Mouse (Mus musculus) forebrain, embryonic 12.5 days (tissue): Measurements from ENCODE around the gene Camk2g. TPM values are rescaled to one million over a fixed set of nuclear protein-coding genes. Genes with fewer than 3 reads are reported as not detected.

Experiments used
- ATAC-seq: fragments of 200-750 bp; cut with Nextera tagmentation; 2 replicates; pipeline ENCODE4 v1.8.0; 2017; ENCODE audit warnings: moderate TSS enrichment; ENCODE audit not compliant: low FRiP score
- H3K27ac ChIP-seq: fragments of 300-500 bp; sonication (generic); 2 replicates; pipeline ENCODE4 v1.5.1; 2016; ENCODE audit warnings: mild to moderate bottlenecking
- H3K27me3 ChIP-seq: fragments of 300-500 bp; sonication (generic); 2 replicates; pipeline ENCODE4 v1.6.1; 2016; ENCODE audit warnings: mild to moderate bottlenecking
- H3K36me3 ChIP-seq: fragments of 300-500 bp; sonication (generic); replicated peaks from 2 replicates; pipeline ENCODE4 v1.6.1; 2016; ENCODE audit warnings: mild to moderate bottlenecking
- H3K4me1 ChIP-seq: fragments of 300-500 bp; sonication (generic); 2 replicates; pipeline ENCODE4 v1.6.1; 2016
- H3K4me2 ChIP-seq: fragments of 300-500 bp; sonication (generic); 2 replicates; pipeline ENCODE4 v1.6.1; 2016; ENCODE audit warnings: mild to moderate bottlenecking, moderate library complexity
- H3K4me3 ChIP-seq: fragments of 300-500 bp; sonication (generic); replicated peaks from 2 replicates; pipeline ENCODE4 v1.5.1; 2016; ENCODE audit warnings: mild to moderate bottlenecking
- H3K9ac ChIP-seq: fragments of 300-500 bp; sonication (generic); 2 replicates; pipeline ENCODE4 v1.6.1; 2016; ENCODE audit warnings: mild to moderate bottlenecking
- H3K9me3 ChIP-seq: fragments of 300-500 bp; sonication (generic); 2 replicates; pipeline ENCODE4 v1.6.1; 2016
- WGBS: fragments of 180-500 bp; shearing (Covaris S2); methylation state at CpG from one replicate; pipeline ENCODE4 v1.1.7; 2016; 5-methylcytosine and 5-hydroxymethylcytosine counted together
- microRNA-seq: library from miRNA; unstranded; fragments of <30 nt; microRNA quantifications from one replicate; pipeline ENCODE4, GENCODE M21; 2017
- polyA plus RNA-seq: library from polyadenylated mRNA; unstranded; fragments of >200 nt; fragmentation: Nextera tagmentation; extraction: Ambion mirVana; gene quantifications from 2 replicates; pipeline ENCODE4 v1.2.1, GENCODE M21; 2016

The Camk2g gene
- polyA plus RNA-seq, 1 experiment from 2014 or later = 60.4 TPM

DNA sequence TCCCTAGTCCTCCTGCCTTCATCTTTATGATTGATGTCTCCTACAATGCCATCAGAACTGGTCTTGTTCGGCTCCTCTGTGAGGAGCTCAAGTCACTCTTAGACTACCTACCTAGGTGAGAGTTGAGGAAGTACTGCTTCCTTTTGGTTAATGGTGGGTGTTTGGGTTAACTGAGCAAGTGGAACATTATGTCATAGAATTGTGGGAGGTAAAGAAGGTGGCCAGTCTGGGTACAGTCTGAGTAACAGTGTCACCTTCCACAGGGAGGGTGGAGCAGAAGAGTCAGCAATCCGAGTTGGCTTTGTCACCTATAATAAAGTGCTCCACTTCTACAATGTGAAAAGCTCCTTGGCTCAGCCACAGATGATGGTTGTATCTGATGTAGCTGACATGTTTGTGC lies 104.9 kb downstream of the Camk2g start:
- no peak for ATAC-seq
- 91% methylated on average over 2 of the region's 2 CpGs for WGBS
- peaks cover 98% of the 10 kb centered on the region for H3K36me3 ChIP-seq

DNA sequence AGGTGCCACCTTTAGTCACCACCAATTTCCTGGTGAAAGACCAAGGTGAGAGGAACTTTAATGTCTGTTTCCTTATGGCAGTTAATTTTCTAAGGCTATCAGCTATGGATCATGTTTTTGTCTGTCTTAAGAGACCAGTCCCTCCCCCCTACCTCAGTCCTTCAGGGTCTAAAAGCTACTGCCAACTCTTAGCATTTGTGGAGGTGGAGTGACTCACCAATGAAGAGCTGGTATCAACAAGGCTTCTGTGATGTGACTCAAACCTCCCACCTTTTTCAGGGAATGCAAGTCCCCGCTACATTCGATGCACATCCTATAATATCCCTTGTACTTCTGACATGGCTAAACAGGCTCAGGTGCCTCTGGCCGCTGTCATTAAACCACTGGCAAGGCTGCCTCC lies 107.3 kb downstream of the Camk2g start:
- WGBS = 97% methylated on average over 3 of the region's 3 CpGs
- no peak overlapping the region for H3K4me3 ChIP-seq
- no peaks in the 10 kb centered on the region for H3K9me3 ChIP-seq
- H3K4me2 ChIP-seq = no peak overlapping the region
- no peak overlapping the region for H3K27ac ChIP-seq
- H3K27me3 ChIP-seq = no peaks in the 10 kb centered on the region
- no peaks in the 10 kb centered on the region for H3K4me1 ChIP-seq
- H3K36me3 ChIP-seq = peaks cover 99% of the 10 kb centered on the region
- no peak overlapping the region for H3K9ac ChIP-seq
- no peak for ATAC-seq

More for the DNA sequence above, 104.9 kb downstream of the Camk2g start:
- Histone ChIP-seq H3K27me3 (no peaks in the 10 kb centered on the region), H3K9ac (no peak overlapping the region), H3K9me3 (no peaks in the 10 kb centered on the region), H3K4me3 (no peak overlapping the region), H3K4me2 (no peak overlapping the region), H3K4me1 (no peaks in the 10 kb centered on the region), H3K27ac (no peak overlapping the region)

Small RNAs within 50 kb of the gene (microRNA-seq; reads per million reads assigned to microRNA genes)
- 2.7 reads per million, percentile 4 among the genes with 10 or more reads in this experiment for gene Mir6946

Other genes with a start within 250 kb of the Camk2g start
- gene Ppp3cb, start 247.5 kb downstream of the Camk2g start, polyA plus RNA-seq = 72.0 and 79.5 TPM in 2 replicates
- 15.8 and 18.9 TPM in 2 replicates for gene Usp54, start 153.0 kb downstream of the Camk2g start, polyA plus RNA-seq
- gene Myoz1, start 137.5 kb downstream of the Camk2g start, polyA plus RNA-seq = not detected in 2 replicates
- gene Synpo2l, start 125.7 kb downstream of the Camk2g start, polyA plus RNA-seq = 0.24 and 0.50 TPM in 2 replicates
- 87.6 and 94.8 TPM in 2 replicates for gene Sec24c, start 119.8 kb downstream of the Camk2g start, polyA plus RNA-seq
- 20.5 and 23.3 TPM in 2 replicates for gene Fut11, start 99.1 kb downstream of the Camk2g start, polyA plus RNA-seq
- gene Chchd1, start 91.1 kb downstream of the Camk2g start, polyA plus RNA-seq = 268 and 275 TPM in 2 replicates
- 46.0 and 46.5 TPM in 2 replicates for gene Zswim8, start 86.5 kb downstream of the Camk2g start, polyA plus RNA-seq
- gene Ndst2, start 59.5 kb downstream of the Camk2g start, polyA plus RNA-seq = 22.3 and 24.5 TPM in 2 replicates
- gene Plau, start 42.6 kb upstream of the Camk2g start, polyA plus RNA-seq = 0.10 and 0.15 TPM in 2 replicates
- 20.0 and 21.4 TPM in 2 replicates for gene Vcl, start 135.3 kb upstream of the Camk2g start, polyA plus RNA-seq